Comparison of ENCODE assay signal across 10 mouse cellular contexts in the genomic region with DNA sequence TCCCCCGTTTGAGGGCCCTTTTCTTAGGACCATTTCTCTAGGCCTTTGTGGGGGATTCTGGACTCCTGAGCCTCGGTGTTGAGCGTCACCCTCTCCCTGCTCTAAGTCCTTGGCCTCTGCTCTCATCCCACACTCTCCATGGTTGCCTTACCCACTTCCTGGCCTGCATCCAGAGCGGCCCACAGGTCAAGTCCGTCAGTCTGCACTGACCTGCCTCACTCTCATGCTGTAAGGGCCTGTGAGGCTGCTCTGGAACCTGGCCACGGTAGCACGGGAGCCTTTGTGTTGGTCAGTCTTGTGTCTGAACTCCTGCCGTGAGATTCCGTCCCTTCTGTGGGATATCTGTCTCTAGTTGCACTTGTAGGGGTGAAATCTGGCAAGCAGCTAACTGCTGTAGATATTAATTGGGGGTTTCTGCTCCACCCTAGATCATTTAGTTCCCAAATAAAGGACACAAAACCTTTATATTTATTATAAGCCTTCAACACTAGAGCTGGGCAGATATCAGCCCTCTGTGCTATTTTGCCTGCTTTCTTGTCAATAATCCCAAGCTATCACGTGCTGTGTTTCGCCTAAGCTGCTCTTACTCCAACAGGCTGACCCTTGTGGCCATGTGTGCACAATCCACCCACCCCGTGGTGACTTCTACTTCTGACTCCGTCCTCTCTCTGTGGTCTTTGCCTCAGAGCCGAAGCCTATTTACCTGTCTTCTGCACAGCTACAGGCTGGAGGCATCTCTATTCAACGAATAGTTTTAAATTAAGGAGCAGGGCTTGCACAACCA.
DNase-seq lines count a peak whose midpoint lies in the region; ATAC-seq and TF ChIP-seq lines count a peak whose summit lies in the region.
"Had no signal": no experiment of that assay in that cellular context is flagged by ENCODE, and none has a peak within 500 bp of the region (broad histone marks: within the 10 kb centered on the region; RNA-seq: fewer than 3 reads in every experiment).

No protein-coding gene starts in this region.

- intact Hi-C loops in heart, postnatal 10 days (cut with DNase I), result no loop called here

- H3K9ac ChIP-seq in heart, postnatal 0 days (replicated peaks; ENCODE audit: low read depth, low read length), result no peak overlapping the region
- H3K9ac ChIP-seq: embryonic facial prominence, embryonic 12.5 days; lung, embryonic 14.5 days had no signal

- no peak for TF ChIP-seq EP300 in heart, postnatal 0 days (IDR thresholded peaks at IDR 0.05; ENCODE audit: low read depth)

- 64% methylated on average over 15 of the region's 15 CpGs for WGBS in heart, postnatal 0 days
- 72% methylated on average over 15 of the region's 15 CpGs for WGBS in lung, adult 2 months

- no peak for ATAC-seq in heart, postnatal 0 days (ENCODE audit: insufficient read depth, low read depth)
- peak; percentile 17; the same call in 1 of the 2 replicates for ATAC-seq in neutrophil, adult 5-6 weeks (ENCODE audit: extremely low read depth, insufficient number of reproducible peaks, low FRiP score, poor library complexity, severe bottlenecking)

- peaks cover 11% of the 10 kb centered on the region for H3K36me3 ChIP-seq in heart, postnatal 0 days (replicated peaks; ENCODE audit: control insufficient read depth, insufficient read depth, low read length)

- no peak for TF ChIP-seq CTCF in heart, postnatal 0 days (IDR thresholded peaks at IDR 0.05; ENCODE audit: low read depth)
- TF ChIP-seq CTCF in lung, adult 2 months (IDR thresholded peaks at IDR 0.05; ENCODE audit: insufficient read depth, low read length), result no peak

- DNase-seq in adrenal gland, postnatal 14 days, result peak; percentile 49
- no peak for DNase-seq in adrenal gland, postnatal 4 days (ENCODE audit: low spot score in 2 of 2)
- no peak for DNase-seq in heart, postnatal 0 days (ENCODE audit: low spot score)
- no peak for DNase-seq in heart, postnatal 10 days
- peak; percentile 35 to 59 for DNase-seq in lung, adult 18-20 months
- no peak for DNase-seq in lung, adult 2 months
- DNase-seq in gastrocnemius, adult 18-20 months (ENCODE audit: low spot score), result no peak
- DNase-seq: lung, embryonic 14.5 days had no signal

- H3K4me3 ChIP-seq in heart, postnatal 0 days (ENCODE audit: low read depth, low read length), result no peak overlapping the region
- H3K4me3 ChIP-seq in lung, adult 2 months (replicated peaks; ENCODE audit: extremely low read depth, low read depth, low read length), result no peak overlapping the region
- H3K4me3 ChIP-seq: embryonic facial prominence, embryonic 12.5 days had no signal

- H3K4me2 ChIP-seq in heart, postnatal 0 days (ENCODE audit: low read depth, low read length), result no peak overlapping the region
- H3K4me2 ChIP-seq: embryonic facial prominence, embryonic 12.5 days; lung, embryonic 14.5 days had no signal

- TF ChIP-seq POLR2A in lung, adult 2 months (IDR thresholded peaks at IDR 0.05; ENCODE audit: borderline replicate concordance, extremely low read depth, low read depth, low read length), result no peak

- no peaks in the 10 kb centered on the region for H3K27me3 ChIP-seq in heart, postnatal 0 days (ENCODE audit: control insufficient read depth, insufficient read depth, low read length)
- H3K27me3 ChIP-seq: embryonic facial prominence, embryonic 12.5 days had no signal

- H3K9me3 ChIP-seq in heart, postnatal 0 days (replicated peaks; ENCODE audit: control insufficient read depth, low read length), result no peaks in the 10 kb centered on the region
- H3K9me3 ChIP-seq: embryonic facial prominence, embryonic 12.5 days had no signal

- H3K27ac ChIP-seq in heart, postnatal 0 days (ENCODE audit: low read depth), result peak overlapping the region; percentile 58; the same call in 1 of the 2 replicates
- H3K27ac ChIP-seq: embryonic facial prominence, embryonic 12.5 days had no signal

- peaks cover 38% of the 10 kb centered on the region for H3K4me1 ChIP-seq in heart, postnatal 0 days (ENCODE audit: control insufficient read depth, insufficient read depth)
- peaks cover 25% of the 10 kb centered on the region for H3K4me1 ChIP-seq in lung, adult 2 months (ENCODE audit: control insufficient read depth, insufficient read depth, low read length)

Comparison
In these comparisons a context has a peak if more than half of its experiments do, and no peak if none do; other contexts are left out.
1. DNase-seq: peak in adrenal gland, postnatal 14 days (single experiment) and lung, adult 18-20 months (2 of 2); none in adrenal gland, postnatal 4 days (0 of 2), heart, postnatal 0 days (single experiment), heart, postnatal 10 days (0 of 2), lung, adult 2 months (single experiment) and gastrocnemius, adult 18-20 months (single experiment).